Mouse (Mus musculus) ES-Bruce4 (cell line): ENCODE measurements at regions not wholly inside any gene's neighbourhood (a gene's known extent, or its start where the extent isn't known, plus 50 kb on each side); places are given as distances from the start of the nearest gene placed in this dataset.

Source experiments
- H3K27ac ChIP-seq: 2 replicates; pipeline ENCODE4 v1.5.1; 2012; ENCODE audit warnings: low read length, inconsistent platforms; ENCODE audit not compliant: insufficient read depth
- H3K27me3 ChIP-seq: 2 replicates; pipeline ENCODE4 v1.6.1; 2012; ENCODE audit warnings: mild to moderate bottlenecking, low read length, inconsistent platforms; ENCODE audit not compliant: control insufficient read depth, poor library complexity, insufficient read depth, severe bottlenecking
- H3K36me3 ChIP-seq: 2 replicates; pipeline ENCODE4 v1.6.1; 2012; ENCODE audit warnings: inconsistent platforms, mild to moderate bottlenecking, low read length, moderate library complexity; ENCODE audit not compliant: control insufficient read depth, poor library complexity, insufficient read depth, severe bottlenecking
- H3K4me1 ChIP-seq: one replicate; pipeline ENCODE4 v1.8.1; 2011; ENCODE audit warnings: low read length; ENCODE audit not compliant: control insufficient read depth, insufficient read depth
- H3K4me3 ChIP-seq: 2 replicates; pipeline ENCODE4 v1.5.1; 2011; ENCODE audit warnings: low read depth, mild to moderate bottlenecking, low read length
- H3K9ac ChIP-seq: 2 replicates; pipeline ENCODE4 v1.6.1; 2012; ENCODE audit warnings: low read depth, mild to moderate bottlenecking, inconsistent platforms; ENCODE audit not compliant: poor library complexity, severe bottlenecking
- H3K9me3 ChIP-seq: replicated peaks from 2 replicates; pipeline ENCODE4 v1.6.1; 2012; ENCODE audit warnings: mild to moderate bottlenecking, low read length, inconsistent platforms; ENCODE audit not compliant: control insufficient read depth, poor library complexity, insufficient read depth, severe bottlenecking
- CTCF ChIP-seq: IDR thresholded peaks from one replicate; pipeline ENCODE4 v1.8.1; 2011; ENCODE audit warnings: low read depth, low read length
- EP300 ChIP-seq: IDR thresholded peaks from 2 replicates; pipeline ENCODE4 v1.6.1; 2011; ENCODE audit warnings: low read depth, low read length; ENCODE audit not compliant: insufficient read depth
- POLR2A ChIP-seq: IDR thresholded peaks from one replicate; pipeline ENCODE4 v1.8.1; 2011; ENCODE audit warnings: low read length; ENCODE audit not compliant: insufficient read depth

DNA sequence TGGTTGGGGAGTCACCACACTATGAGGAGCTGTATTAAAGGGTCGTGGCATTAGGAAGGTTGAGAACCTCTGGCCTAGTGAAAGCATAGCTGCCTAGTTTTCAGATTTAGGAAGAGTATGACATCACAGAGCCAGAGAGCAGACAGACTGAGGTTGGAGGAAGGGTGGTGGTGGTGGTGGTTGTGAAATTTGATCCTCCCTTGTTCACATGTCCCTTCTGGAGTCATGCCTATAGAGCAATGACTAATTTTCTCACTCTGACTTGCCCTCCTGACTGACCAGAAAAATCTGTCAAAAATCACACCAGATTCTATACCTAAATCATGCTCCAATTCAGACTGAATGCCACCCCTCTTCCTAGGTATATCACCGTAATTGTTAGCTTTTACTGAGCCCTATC is 166.2 kb downstream of the Pah start:
- H3K27ac ChIP-seq = no peak overlapping the region
- peaks cover 2% of the 10 kb centered on the region for H3K4me1 ChIP-seq
- H3K9me3 ChIP-seq = no peaks in the 10 kb centered on the region
- no peak overlapping the region for H3K4me3 ChIP-seq
- no peaks in the 10 kb centered on the region for H3K36me3 ChIP-seq
- no peak overlapping the region for H3K9ac ChIP-seq
- H3K27me3 ChIP-seq = no peaks in the 10 kb centered on the region
- TF ChIP-seq POLR2A = no peak
- no peak for TF ChIP-seq EP300
- no peak for TF ChIP-seq CTCF

DNA sequence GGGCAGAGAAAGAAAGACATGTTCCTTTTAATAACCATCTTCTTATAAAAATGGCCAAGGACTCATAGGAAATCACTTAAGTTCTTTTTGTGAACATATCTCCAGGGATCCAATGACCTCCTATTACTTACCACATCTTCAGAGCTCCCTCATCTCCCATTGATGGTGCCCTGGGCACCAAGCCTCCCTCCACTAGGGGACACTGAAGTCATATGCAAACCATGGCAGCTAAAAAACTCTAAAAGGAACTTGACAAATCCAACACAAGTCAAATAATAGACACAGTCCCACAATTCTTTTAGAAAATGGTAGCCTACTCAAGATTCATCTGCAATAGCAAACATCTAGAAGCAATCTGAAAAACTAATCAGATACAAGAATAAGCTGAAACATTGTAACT is 167.2 kb upstream of the Igf1 start:
- Histone ChIP-seq H3K27ac (no peak overlapping the region), H3K27me3 (no peaks in the 10 kb centered on the region), H3K36me3 (no peaks in the 10 kb centered on the region), H3K9ac (no peak overlapping the region), H3K4me1 (no peaks in the 10 kb centered on the region), H3K4me3 (no peak overlapping the region), H3K9me3 (no peaks in the 10 kb centered on the region)
- TF ChIP-seq EP300 (no peak), POLR2A (no peak), CTCF (no peak)

DNA sequence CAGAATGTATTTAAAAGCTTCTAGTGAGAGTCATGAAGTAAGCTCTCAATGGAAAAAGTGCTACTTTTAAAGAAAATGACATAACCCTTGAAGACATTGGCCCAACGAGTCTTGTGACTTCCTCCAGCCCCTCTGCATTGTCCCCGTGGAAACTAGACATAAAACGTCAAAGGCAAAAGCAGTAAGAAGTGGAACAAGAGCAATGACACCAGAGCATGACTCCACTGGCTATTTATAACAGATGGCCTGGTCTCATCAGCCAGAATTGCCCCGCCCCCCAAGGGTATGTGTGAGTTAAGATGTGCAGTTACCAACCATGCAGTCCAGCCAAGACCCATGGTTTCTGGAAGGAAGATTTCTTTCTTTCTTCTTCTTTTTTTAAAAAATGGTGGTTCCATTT is 161.6 kb upstream of the Igf1 start:
- no peak overlapping the region for H3K4me3 ChIP-seq
- no peaks in the 10 kb centered on the region for H3K27me3 ChIP-seq
- H3K36me3 ChIP-seq = no peaks in the 10 kb centered on the region
- H3K9me3 ChIP-seq = no peaks in the 10 kb centered on the region
- H3K9ac ChIP-seq = no peak overlapping the region
- H3K27ac ChIP-seq = no peak overlapping the region
- H3K4me1 ChIP-seq = no peaks in the 10 kb centered on the region
- TF ChIP-seq CTCF (no peak), POLR2A (no peak), EP300 (no peak)

DNA sequence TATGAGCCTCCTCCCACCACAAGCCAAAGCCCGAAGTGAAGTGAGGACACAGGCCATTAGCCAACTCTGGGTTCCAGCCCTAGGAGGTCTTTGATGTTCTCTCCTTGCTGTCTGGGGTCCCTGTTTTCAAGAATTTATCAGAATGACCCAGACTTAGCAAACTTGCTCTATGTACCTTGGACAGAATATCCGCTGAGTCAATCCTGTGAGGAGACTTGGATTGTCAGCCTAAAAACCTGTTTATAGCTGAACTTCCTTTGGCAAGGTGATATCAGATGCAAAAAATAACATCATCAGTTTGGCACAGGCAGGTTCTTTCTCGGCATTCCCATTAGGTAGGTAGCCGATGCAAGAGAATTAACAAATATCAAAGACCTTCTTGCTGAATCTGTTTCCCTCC is 146.9 kb upstream of the Igf1 start:
- H3K4me1 ChIP-seq = no peaks in the 10 kb centered on the region
- H3K4me3 ChIP-seq = no peak overlapping the region
- H3K27me3 ChIP-seq = no peaks in the 10 kb centered on the region; the same call in 1 of the 2 replicates
- no peak overlapping the region for H3K9ac ChIP-seq
- H3K27ac ChIP-seq = no peak overlapping the region
- TF ChIP-seq CTCF (no peak), POLR2A (no peak), EP300 (no peak)
- H3K9me3 ChIP-seq = no peaks in the 10 kb centered on the region
- no peaks in the 10 kb centered on the region for H3K36me3 ChIP-seq

DNA sequence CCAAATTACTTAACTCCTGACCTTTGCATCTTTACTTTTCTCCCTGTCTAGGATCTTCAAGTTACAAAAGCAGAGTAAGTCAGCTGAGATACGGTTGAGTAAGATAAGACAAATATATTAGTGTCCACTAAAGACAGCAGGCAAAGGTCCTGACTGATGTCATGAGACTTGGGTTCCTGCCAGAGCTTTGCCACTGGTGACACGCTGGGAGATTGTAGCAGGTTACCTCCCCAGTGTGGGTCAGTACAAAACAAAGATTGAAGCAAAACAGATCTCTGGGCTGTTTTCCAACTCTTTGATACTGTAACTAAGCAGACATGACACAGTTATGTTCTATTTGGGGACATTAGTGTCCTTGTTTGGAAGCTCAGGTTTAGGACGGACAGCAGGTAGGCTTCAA is 146.3 kb upstream of the Igf1 start:
- Histone ChIP-seq H3K36me3 (no peaks in the 10 kb centered on the region), H3K4me1 (no peaks in the 10 kb centered on the region), H3K9me3 (no peaks in the 10 kb centered on the region), H3K27ac (no peak overlapping the region), H3K27me3 (no peaks in the 10 kb centered on the region; the same call in 1 of the 2 replicates), H3K4me3 (no peak overlapping the region), H3K9ac (no peak overlapping the region)
- TF ChIP-seq POLR2A = no peak
- TF ChIP-seq EP300 = no peak
- TF ChIP-seq CTCF = no peak

DNA sequence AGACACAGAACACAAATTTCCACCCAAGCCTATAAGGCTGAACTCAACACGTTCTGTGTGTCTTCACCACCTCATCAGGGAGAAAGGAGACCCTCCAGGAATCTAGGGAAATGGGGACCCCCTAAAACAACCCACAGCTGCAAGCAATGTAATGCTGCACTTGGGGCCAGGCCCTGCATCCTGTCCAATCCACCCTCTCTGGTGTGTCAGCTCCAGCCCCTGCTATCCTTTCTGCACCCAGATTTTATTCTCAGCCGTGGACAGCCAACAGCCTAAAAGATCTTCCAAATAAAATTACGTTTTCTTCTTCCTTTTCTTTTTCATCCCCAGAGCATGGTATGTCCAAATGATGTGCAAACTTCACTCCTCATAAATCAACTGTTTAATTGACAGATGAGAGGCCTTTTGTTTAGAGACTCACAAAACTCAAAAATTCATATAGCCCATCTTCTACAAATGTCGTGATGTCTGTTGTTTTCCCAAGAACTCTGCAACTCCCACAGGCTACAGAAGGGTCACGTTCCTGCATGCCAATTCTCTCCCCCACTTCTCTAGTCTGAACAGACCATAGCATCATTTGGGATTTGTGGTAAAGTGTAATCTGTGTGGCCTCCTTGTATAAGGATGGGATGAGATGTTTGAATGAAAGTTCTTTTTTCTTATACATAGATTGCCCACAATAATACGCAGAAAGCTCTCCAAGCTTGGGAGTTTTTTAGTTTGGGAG is 142.0 kb upstream of the Igf1 start:
- Histone ChIP-seq H3K36me3 (no peaks in the 10 kb centered on the region), H3K27me3 (no peaks in the 10 kb centered on the region), H3K9me3 (no peaks in the 10 kb centered on the region), H3K9ac (no peak overlapping the region), H3K4me1 (no peaks in the 10 kb centered on the region), H3K27ac (no peak overlapping the region), H3K4me3 (no peak overlapping the region)
- TF ChIP-seq EP300 (no peak), CTCF (no peak), POLR2A (no peak)
